Mouse (Mus musculus): ENCODE results near the gene Ddx24. TPM values are rescaled to one million over a fixed set of nuclear protein-coding genes. Genes with fewer than 3 reads are reported as not detected.
"Not testable (repeated sequence)": the region's sequence is repeated elsewhere in the genome, so short reads cannot be mapped to it uniquely, and the experiment has no call there.

The Ddx24 gene
- 92.3 and 99.1 TPM in 2 replicates for total RNA-seq (2021)
- long read RNA-seq, experiment 1, transcript Ddx24-201 (9 exons, 2,850 nt), result major isoform, 120 of 146 reads
- long read RNA-seq, experiment 1, partial matches to known transcripts, result 12 of 146 reads
- long read RNA-seq, experiment 1, other reads (novel, unspliced or antisense), result 11 of 146 reads
- long read RNA-seq, experiment 2, transcript Ddx24-201 (9 exons, 2,850 nt), result major isoform, 119 of 137 reads
- long read RNA-seq, experiment 2, partial matches to known transcripts, result 7 of 137 reads
- long read RNA-seq, experiment 2, other reads (novel, unspliced or antisense), result 10 of 137 reads

DNA sequence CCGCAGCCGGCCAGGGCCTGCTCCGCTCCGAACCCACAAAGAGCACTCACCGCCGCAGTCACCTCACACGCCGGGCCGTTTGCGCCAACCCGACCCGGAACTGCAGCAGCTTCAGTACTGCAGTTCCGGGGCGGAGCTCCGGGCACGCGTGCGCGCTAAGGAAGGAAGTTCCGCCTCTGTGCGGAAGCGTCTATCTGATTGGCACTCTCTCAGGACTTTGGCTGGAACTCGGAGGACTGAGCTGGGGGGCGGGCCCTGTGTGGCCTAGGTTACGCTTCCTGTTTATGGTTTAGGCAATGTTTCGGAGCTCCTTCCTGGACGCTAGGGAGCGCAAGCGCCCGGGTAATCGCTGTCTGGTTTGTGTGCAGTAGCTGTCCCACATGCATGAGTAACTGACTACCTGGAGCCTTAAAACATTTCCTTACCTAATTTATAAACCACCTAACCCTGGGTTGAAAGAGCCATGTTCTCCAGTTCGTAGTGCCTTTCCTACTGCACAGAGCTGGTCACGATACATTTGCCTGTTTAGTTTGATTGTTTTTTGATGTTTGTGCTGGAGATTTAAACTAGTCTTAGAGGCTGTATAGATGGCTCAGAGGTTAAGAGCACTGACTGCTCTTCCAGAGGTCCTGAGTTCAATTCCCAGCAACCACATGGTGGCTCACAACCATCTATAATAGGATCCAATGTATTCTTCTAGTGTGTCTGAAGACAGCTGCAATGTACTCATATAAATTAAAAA is at the start of gene Ddx24:
Gene Ddx24 (minus strand): TSS at position 102 of the 742 bp plus-strand sequence.
- peak; percentile 98 for DNase-seq

GRCm38 (mm10) chr12:103474481-103474880 is 48.9 kb upstream of the Ddx24 start:
- DNase-seq, result no peak

DNA sequence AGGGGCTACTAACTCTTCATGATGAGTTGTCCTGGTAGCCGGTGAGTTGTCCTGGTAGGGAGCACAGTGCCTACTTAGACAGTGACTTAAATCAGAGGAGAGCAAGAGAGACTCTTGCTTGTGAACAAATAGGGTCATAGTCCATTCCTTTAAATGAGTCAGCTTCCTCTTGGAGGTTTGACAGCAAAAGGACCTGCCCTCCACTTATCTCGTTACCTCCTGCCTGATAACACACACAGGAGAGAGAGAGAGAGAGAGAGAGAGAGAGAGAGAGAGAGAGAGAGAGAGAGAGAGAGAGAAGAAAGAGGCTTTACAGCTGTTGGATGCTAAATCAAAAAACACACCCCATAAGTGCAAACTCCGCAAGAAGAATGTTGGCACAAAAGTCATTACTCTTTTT is 31.5 kb upstream of the Ddx24 start, which contains the start of gene Ifi27l2b:
Gene Ifi27l2b (minus strand): TSS at position 84 of the 400 bp plus-strand sequence.
- no peak for DNase-seq

DNA sequence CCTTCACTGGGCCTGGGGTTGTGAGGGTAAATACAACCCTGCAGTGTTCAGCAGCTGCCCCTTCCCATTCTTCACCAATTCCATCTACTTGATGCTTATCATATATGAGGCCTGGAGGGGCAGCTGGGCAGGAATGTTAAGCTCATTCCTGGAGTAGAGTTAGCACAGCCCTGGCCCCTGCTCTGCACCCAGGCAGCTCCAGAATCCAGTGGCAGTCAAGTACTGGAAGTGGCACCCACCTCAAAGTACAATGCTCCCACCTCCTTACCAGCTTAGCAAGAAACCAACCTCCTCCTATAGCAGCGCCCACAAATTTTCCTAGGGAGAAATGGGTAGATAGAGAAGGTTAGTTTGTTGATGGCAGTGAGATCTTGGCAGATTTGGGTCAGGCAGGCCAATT is 31.1 kb upstream of the Ddx24 start:
- DNase-seq, result not testable (repeated sequence)

GRCm38 (mm10) chr12:103453361-103453760 is 27.7 kb upstream of the Ddx24 start:
- DNase-seq, result no peak

DNA sequence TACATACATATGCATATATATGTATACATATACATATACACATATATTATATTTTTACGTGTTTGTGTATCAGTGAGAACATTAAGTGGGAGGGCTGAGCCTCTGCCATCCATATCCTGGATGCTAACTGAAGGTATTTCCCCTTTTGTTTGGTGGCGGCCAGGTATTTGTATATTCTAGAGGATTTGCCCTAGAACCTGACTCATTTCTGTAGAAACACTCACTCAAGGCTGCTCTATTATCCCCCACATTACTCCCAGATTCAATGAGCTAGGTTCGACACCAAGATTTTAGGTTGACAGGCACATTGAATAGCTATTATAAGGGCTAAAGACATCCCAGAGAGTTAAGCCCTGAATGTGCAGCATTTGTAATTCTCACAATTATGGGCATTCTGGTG is 19.4 kb upstream of the Ddx24 start:
- DNase-seq, result no peak

GRCm38 (mm10) chr12:103444261-103444660 is 18.6 kb upstream of the Ddx24 start:
- DNase-seq, result not testable (repeated sequence)

GRCm38 (mm10) chr12:103443524-103443923 is 17.9 kb upstream of the Ddx24 start, which contains the start of gene Ifi27l2a:
TSS of gene Ifi27l2a (minus strand) at chr12:103443680.
- DNase-seq, result peak; percentile 14

GRCm38 (mm10) chr12:103437601-103438000 is 12.0 kb upstream of the Ddx24 start:
- peak; percentile 54 for DNase-seq

DNA sequence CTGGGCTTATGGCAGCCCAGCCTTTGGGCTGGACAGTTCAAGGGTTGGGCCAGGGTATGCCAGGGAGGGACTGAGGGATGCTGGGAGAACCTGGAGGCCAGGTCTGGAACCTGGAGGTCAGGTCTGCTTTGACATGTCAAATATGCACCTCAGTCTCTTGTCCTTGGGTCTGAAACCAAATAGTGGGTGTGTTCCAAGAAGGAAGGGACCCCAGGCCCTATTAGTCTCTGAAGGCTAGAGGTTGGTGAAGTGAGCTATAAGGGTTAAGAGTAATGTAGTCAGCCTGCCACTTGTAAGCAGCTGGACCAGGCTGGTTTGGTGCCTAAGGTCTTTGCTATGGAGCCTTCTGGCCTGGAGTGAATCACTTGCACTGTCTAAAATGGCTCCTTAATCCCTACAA is 9.2 kb upstream of the Ddx24 start:
- DNase-seq, result no peak

- peak; percentile 88 for DNase-seq
These were observed 8.5 kb upstream of the Ddx24 start, which contains the start of gene Ifi27 for GRCm38 (mm10) chr12:103433986-103434731. TSS of gene Ifi27 (plus strand) at chr12:103434211.

DNA sequence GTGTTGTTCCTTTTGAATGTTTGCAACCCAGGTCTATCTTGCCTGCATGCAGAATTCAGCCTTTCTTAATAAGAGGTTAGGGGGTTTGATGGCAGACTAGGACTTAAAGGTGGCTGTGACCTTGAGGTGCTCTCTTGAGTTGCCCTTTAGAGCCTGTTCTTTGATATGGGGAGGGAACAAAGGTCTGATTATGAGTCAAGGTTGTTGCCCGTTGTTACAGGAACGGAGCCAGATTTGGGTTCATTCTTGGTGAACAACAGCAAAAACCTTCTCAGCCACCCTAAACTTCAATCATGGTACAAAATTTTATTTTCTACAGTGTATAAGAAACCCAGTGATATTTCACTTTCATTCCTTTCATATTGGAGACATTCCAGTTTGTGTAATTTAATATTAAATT is 7.8 kb upstream of the Ddx24 start:
- DNase-seq, result peak; percentile 80

DNA sequence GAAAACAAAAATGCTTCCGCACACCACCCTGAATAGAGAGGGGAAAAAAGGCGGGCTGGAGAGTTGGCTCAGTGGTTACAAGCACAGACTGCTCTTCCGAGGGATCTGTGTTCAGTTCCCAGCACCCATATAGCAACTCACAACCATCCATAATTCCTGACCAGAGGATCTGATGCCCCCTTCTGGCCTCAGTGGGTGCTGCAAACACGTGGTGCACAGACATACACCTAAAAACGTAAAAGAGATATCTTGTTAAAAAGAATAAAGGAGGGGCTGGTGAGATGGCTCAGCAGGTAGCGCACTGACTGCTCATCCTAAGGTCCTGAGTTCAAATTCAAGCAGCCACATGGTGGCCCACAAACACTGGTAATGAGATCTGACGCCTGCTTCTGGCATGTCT is 1.1 kb upstream of the Ddx24 start:
- DNase-seq, result peak; percentile 3

GRCm38 (mm10) chr12:103425016-103425728 is 458 bp downstream of the Ddx24 start:
- DNase-seq, result peak; percentile 6

GRCm38 (mm10) chr12:103408144-103408543 is 17.5 kb downstream of the Ddx24 start:
- peak; percentile 2 for DNase-seq

- peak; percentile 2 for DNase-seq
These were observed 17.9 kb downstream of the Ddx24 start, which contains the start of gene 9330161L09Rik for GRCm38 (mm10) chr12:103407720-103408119. TSS of gene 9330161L09Rik (minus strand) at chr12:103407820.

DNA sequence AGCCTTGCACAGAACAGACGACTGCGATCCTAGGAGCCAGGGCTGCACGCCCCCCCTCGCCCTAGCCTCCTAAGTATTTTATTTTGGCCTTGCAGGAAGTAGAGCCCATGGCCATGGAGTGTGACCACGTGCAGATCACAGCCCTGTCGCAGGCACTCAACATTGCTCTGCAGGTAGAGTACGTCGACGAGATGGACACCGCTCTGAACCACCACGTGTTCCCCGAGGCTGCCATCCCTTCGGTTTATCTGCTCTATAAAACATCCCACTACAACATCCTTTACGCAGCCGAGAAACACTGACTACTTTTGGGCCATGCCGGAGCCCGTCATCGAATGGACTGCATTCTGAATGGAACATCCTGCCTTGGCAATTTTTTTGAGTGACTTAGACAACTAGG is 21.5 kb downstream of the Ddx24 start:
- DNase-seq, result no peak

- DNase-seq, result no peak
These were observed 28.9 kb downstream of the Ddx24 start for GRCm38 (mm10) chr12:103396751-103397150.

- no peak for DNase-seq
These were observed 29.9 kb downstream of the Ddx24 start for GRCm38 (mm10) chr12:103395486-103396275.

- DNase-seq, result no peak
These were observed 32.1 kb downstream of the Ddx24 start for GRCm38 (mm10) chr12:103393528-103393927.

DNA sequence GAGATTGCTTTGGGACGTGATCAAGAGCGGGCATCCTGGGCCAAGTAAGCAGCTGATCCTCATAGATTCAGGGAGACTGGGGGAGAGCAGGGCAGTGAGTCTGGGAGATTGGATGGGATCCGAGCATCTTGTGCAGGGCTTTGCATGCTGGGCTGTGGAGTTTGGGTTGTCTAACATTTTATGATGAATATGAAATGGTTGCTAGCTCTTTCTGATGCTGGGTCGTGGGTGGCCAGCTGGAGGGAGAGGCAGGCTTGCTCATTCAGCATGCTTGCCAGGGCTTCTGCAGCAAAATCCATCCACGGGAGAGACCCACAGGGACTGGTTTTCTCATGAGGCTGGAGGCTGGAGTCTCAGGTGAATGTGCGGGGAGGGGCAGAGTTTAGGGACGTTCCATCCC is 34.5 kb downstream of the Ddx24 start:
- no peak for DNase-seq
